Mouse (Mus musculus) lung, postnatal 0 days (tissue): Measurements from ENCODE around the gene Dlat.

Experiments used
- CTCF ChIP-seq: IDR thresholded peaks from 2 replicates; pipeline ENCODE4 v1.5.1; 2016; ENCODE audit warnings: antibody characterized with exemption, mild to moderate bottlenecking
- EP300 ChIP-seq: IDR thresholded peaks from 2 replicates; pipeline ENCODE4 v1.6.1; 2016; ENCODE audit warnings: antibody characterized with exemption, mild to moderate bottlenecking, control low read depth

- TF ChIP-seq CTCF, result peak; percentile 76
- TF ChIP-seq EP300, result no peak
Observed at GRCm38 (mm10) chr9:50693631-50694030, 34.1 kb upstream of the Dlat start.
